Mouse (Mus musculus) spleen, adult 18-20 months (tissue): ENCODE data around the gene Wdr47.
A peak's percentile ranks its signal among the peaks of the same experiment; 100 is the strongest.
"Not testable (repeated sequence)": the region's sequence is repeated elsewhere in the genome, so short reads cannot be mapped to it uniquely, and the experiment has no call there.

ENCODE experiments used
- DNase-seq, 2 experiments: peaks; one replicate each; pipeline ENCODE4 v3.0.0; 2022; ENCODE audit warnings: mixed read lengths in 2 of 2

The Wdr47 gene

GRCm38 (mm10) chr3:108590786-108591529 lies at the start of gene Wdr47:
TSS of gene Wdr47 (plus strand) at chr3:108591279.
- DNase-seq: peak; percentile 94 to 98

- DNase-seq: no peak
These were observed 48.8 kb upstream of the Wdr47 start for GRCm38 (mm10) chr3:108542299-108542698.

GRCm38 (mm10) chr3:108554111-108554561 lies 36.9 kb upstream of the Wdr47 start:
- DNase-seq: no peak

GRCm38 (mm10) chr3:108554587-108555312 lies 36.3 kb upstream of the Wdr47 start:
- peak; percentile 84 to 91 for DNase-seq

GRCm38 (mm10) chr3:108557888-108558287 lies 33.2 kb upstream of the Wdr47 start:
- no peak for DNase-seq

- DNase-seq: peak; percentile 92 to 93
These were observed 28.8 kb upstream of the Wdr47 start, which contains the start of gene Tmem167b for GRCm38 (mm10) chr3:108562133-108562730. TSS of gene Tmem167b (minus strand) at chr3:108562466.

- peak; percentile 10 to 38 for DNase-seq
These were observed 28.3 kb upstream of the Wdr47 start for GRCm38 (mm10) chr3:108562777-108563271.

- DNase-seq: peak; percentile 62 to 79
These were observed 27.8 kb upstream of the Wdr47 start for GRCm38 (mm10) chr3:108563309-108563708.

- DNase-seq: no peak
These were observed 22.8 kb upstream of the Wdr47 start for GRCm38 (mm10) chr3:108567990-108568877.

GRCm38 (mm10) chr3:108569636-108570035 lies 21.4 kb upstream of the Wdr47 start:
- DNase-seq: not testable (repeated sequence)

- no peak for DNase-seq
These were observed 20.3 kb upstream of the Wdr47 start for GRCm38 (mm10) chr3:108570813-108571212.

GRCm38 (mm10) chr3:108571443-108572294 lies 19.4 kb upstream of the Wdr47 start, which contains the start of gene Taf13:
TSS of gene Taf13 (plus strand) at chr3:108571698.
- peak; percentile 92 to 95 for DNase-seq

- DNase-seq: no peak
These were observed 18.6 kb upstream of the Wdr47 start for GRCm38 (mm10) chr3:108572309-108573010.

- DNase-seq: no peak
These were observed 17.1 kb upstream of the Wdr47 start for GRCm38 (mm10) chr3:108574018-108574417.

- DNase-seq: no peak
These were observed 6.5 kb upstream of the Wdr47 start for GRCm38 (mm10) chr3:108584580-108584979.

- DNase-seq: no peak
These were observed 2.6 kb upstream of the Wdr47 start for GRCm38 (mm10) chr3:108588446-108588845.

GRCm38 (mm10) chr3:108591530-108592522 lies 747 bp downstream of the Wdr47 start:
- no peak for DNase-seq

- DNase-seq: no peak
These were observed 17.8 kb downstream of the Wdr47 start for GRCm38 (mm10) chr3:108608906-108609305.

- no peak for DNase-seq
These were observed 43.7 kb downstream of the Wdr47 start for GRCm38 (mm10) chr3:108634761-108635160.
